Mouse (Mus musculus): Measurements from ENCODE around the gene Cdh26.

Cdh26 gene

GRCm38 (mm10) chr2:178508279-178508678 is 77.9 kb downstream of the Cdh26 start:
- DNase-seq (ENCODE audit: low spot score) = no peak

GRCm38 (mm10) chr2:178513043-178513442 is 82.7 kb downstream of the Cdh26 start:
- DNase-seq (ENCODE audit: low spot score) = no peak

- DNase-seq (ENCODE audit: low spot score) = peak; percentile 31
Measured at GRCm38 (mm10) chr2:178513636-178514071, 83.3 kb downstream of the Cdh26 start.

GRCm38 (mm10) chr2:178516421-178516820 is 86.1 kb downstream of the Cdh26 start:
- no peak for DNase-seq (ENCODE audit: low spot score)

- DNase-seq (ENCODE audit: low spot score) = no peak
Measured at GRCm38 (mm10) chr2:178516941-178517340, 86.6 kb downstream of the Cdh26 start.

GRCm38 (mm10) chr2:178519321-178519720 is 89.0 kb downstream of the Cdh26 start:
- DNase-seq (ENCODE audit: low spot score) = no peak

GRCm38 (mm10) chr2:178520216-178520615 is 89.9 kb downstream of the Cdh26 start:
- DNase-seq (ENCODE audit: low spot score) = no peak

- no peak for DNase-seq (ENCODE audit: low spot score)
Measured at GRCm38 (mm10) chr2:178522331-178522730, 92.0 kb downstream of the Cdh26 start.

GRCm38 (mm10) chr2:178522786-178523185 is 92.5 kb downstream of the Cdh26 start:
- no peak for DNase-seq (ENCODE audit: low spot score)

- DNase-seq (ENCODE audit: low spot score) = no peak
Measured at GRCm38 (mm10) chr2:178526776-178527175, 96.4 kb downstream of the Cdh26 start.

- no peak for DNase-seq (ENCODE audit: low spot score)
Measured at GRCm38 (mm10) chr2:178531226-178531625, 100.9 kb downstream of the Cdh26 start.

GRCm38 (mm10) chr2:178536574-178536973 is 106.2 kb downstream of the Cdh26 start:
- DNase-seq (ENCODE audit: low spot score) = no peak

Measured in layer of hippocampus, adult 11-12 months (tissue).